Mouse (Mus musculus): ENCODE measurements at regions not wholly inside any gene's neighbourhood (a gene's known extent, or its start where the extent isn't known, plus 50 kb on each side); places are given as distances from the start of the nearest gene placed in this dataset.
"Not testable (repeated sequence)": the region's sequence is repeated elsewhere in the genome, so short reads cannot be mapped to it uniquely, and the experiment has no call there.

GRCm38 (mm10) chr8:26750120-26750519, 227.0 kb upstream of the Zfp703 start:
- DNase-seq (ENCODE audit: low spot score), result no peak

DNA sequence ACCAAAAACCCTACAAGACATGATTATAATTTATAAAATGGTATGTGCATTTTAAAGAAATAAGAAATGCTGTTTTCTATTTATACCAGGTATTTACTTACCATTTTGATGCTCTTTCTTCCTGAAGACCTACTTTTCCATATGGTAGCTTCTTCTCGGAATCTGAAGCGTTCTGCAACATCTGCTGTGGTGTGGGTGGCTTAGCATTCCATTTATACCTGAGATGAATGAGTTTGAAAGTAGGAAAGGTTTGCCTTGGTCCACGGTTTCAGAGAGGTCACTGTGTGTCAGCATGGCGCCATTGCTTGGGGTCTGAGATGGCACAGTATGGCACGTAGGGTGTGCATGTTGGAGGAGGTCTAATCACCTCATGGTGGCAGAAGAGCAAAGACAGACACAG, 225.5 kb upstream of the Zfp703 start:
- DNase-seq (ENCODE audit: low spot score), result no peak

DNA sequence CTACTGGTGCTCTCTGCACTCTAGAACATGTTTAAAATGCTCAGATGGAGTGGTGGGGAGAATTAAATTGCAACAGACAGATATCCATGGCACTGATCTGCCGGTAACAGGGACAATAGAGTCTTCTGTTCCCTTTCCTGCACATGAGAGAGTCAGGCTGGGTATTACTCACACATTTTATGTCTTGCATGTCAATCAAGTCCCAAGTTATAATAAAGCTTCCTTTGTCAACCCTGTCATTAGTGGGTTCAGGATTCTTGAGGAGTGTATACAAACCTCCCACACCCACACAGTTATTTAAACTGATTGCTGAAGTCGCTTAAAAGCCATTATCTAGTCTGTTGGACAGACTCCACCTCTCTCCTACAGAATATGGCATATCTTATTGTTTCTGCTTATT, 220.7 kb upstream of the Zfp703 start:
- DNase-seq (ENCODE audit: low spot score), result no peak

DNA sequence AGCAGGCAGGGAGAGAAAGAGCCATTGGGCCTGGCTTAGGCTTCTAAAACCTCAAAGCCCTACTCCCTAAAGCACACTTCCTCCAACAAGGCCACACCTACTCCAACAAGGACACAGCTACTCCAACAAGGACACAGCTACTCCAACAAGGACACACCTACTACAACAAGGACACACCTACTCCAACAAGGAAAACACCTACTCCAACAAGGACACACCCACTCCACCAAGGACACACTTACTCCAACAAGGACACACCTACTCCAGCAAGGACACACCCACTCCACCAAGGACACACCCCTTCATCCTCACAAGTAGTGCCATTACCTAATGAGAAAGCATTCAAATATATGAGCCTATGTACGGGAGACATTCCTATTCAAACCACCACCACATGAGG, 216.4 kb upstream of the Zfp703 start:
- DNase-seq (ENCODE audit: low spot score), result no peak

DNA sequence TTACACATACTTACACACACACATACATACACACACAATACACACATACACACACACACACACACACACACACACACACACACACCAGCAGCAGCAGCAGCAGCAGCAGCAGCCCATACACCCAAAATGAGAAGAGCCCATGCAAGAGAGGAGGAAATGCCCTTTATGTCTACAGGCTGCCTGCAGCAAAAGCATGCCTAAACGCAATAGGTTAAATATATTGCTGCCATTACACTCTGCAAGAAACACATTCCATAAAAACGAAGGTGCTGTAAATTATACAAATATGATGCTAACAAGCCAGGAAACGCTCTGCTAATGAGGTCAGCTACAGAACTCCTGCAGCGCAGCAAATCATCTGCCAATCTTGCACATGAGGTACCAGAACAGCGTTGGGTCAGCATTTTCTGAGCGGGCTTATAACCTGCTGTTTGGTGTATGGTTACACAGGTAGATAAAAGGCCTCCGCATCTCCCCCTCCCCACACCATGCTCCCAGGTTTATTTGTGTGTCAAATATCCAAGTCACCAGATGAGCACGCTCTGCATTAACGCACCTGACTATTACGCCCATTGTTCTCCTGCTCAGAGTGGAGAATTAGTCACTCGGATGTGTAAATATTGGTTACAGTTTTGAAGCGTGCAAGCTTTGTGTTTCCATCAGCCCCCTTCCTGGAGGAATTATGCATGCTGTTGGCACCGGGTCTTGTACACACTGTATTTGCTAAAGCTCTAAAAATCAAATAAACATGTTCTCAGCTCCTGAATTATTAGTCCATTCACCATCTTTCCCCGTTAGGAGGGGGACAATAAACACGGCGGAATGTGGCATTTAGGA, 214.0 kb upstream of the Zfp703 start:
- DNase-seq (ENCODE audit: low spot score), result no peak

DNA sequence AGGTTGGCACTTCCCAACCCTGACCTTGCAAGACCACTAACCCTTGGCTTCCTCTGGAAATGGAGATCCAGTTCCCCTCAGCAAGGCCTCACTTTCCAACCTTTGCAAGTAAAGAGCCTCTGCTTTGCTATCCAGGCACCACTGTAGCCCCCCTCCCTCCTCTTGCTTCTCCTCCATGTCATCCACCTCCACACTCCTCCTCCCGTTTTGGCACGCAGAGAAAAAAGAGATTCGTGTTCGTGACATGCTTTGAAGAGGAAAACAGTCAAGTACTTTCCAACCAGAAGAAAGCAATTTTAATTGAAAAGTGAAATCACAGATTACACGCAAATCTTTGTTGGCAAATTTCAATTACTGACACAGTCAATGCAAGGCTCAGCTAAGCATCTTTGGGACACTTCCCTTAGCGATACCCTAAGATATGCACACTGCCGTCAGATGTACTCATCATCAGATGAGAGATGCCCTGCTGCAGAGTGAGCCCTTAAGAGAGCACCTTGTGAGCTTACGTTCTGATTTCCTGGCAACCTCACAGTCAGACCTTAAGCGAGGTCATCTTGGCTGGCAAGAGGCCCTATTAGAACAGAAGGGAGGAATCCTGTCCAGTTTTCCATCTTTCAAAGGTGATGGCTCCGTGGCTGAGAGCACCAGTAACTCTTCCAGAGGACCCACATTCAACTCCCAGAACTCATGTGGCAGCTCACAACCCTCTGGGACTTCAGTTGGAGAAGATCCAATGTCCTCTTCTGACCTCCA, 208.5 kb upstream of the Zfp703 start:
- DNase-seq (ENCODE audit: low spot score), result no peak

- no peak for DNase-seq (ENCODE audit: low spot score)
These were observed 206.7 kb upstream of the Zfp703 start for GRCm38 (mm10) chr8:26770424-26770886.

DNA sequence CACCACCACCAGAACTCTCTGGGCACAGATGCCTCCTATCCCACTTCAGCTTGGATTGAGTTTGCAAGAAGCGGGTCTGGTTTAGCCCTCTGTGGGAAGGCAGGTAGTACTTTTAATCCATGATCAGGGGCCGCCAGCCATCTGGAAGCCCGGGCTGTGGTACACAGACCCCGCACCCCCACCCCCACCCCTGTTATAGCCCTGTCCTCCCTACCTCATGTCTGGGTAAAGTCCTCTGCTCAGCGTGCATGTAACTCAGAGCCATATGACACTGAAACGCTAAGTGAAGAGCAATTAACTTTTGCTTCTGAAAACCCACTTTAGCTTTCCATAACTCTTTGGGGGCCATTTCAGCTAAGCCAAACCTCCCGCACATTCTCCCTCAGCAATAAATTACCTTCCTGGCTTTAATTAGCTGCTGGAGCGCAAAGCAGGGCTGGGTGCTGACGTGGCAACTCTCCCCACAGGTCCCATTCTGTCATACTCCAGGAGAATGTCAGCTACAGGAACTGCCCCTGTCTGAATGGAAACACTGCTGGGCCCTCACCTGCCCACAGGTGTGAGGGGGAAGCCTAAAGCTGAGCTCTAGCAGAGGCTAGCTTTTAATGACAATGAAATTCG, 198.1 kb upstream of the Zfp703 start:
- no peak for DNase-seq (ENCODE audit: low spot score)

- DNase-seq (ENCODE audit: low spot score), result no peak
These were observed 196.6 kb upstream of the Zfp703 start for GRCm38 (mm10) chr8:26780515-26780914.

GRCm38 (mm10) chr8:26782936-26783335, 194.2 kb upstream of the Zfp703 start:
- not testable (repeated sequence) for DNase-seq (ENCODE audit: low spot score)

GRCm38 (mm10) chr8:26784381-26784780, 192.7 kb upstream of the Zfp703 start:
- DNase-seq (ENCODE audit: low spot score), result no peak

- no peak for DNase-seq (ENCODE audit: low spot score)
These were observed 185.3 kb upstream of the Zfp703 start for GRCm38 (mm10) chr8:26791795-26792194.

DNA sequence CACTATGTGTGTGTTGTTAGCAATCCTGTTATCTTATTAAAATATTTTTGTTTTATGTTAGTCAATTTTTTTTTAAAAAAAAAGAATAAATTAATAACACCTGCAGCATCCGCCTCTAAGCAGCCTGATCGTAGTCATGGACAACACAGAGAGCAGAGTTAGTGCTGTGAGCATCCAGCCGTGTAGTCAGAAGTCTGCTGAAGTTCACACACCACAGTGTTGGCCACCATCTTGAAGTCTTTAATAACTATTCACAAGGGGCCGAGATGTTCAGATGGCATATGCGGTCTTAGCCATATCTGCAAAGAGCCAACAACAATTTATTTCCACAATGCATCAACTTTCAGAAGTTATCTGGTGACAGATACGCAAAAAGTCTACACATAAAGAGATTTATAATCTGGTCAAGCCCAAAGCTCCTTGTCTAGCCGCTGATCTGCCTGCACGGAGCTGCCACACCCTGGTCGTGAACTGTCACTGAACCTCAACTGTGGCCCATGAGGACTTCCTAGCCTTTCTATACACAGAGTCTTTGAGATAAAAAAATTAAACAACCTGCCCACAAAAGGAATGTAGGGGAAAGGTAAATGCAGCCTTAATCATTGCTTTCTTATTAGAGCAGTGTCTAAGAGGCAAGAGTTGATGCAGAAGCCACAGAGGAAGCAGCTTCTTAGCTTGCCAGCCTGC, 183.4 kb upstream of the Zfp703 start:
- DNase-seq (ENCODE audit: low spot score), result no peak

DNA sequence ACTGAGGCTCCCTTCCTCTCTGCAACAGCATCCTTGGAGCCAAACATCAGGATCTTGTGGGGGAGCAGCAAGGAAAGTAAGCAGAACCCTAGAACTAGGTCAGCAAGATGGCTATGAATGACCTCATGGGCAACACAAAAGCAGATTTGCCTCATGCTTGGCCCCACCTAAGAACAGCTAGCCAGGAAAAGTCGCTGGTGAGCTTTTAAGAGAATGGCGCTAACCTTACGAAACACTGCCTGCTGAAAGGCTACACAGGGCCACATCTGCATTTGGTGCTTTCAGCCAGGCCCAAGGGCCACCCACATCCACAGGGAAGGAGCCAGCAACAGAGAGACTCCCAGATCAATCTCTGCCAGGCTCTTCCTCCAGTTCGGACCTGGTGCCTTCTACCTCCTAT, 182.7 kb upstream of the Zfp703 start:
- DNase-seq (ENCODE audit: low spot score), result no peak

DNA sequence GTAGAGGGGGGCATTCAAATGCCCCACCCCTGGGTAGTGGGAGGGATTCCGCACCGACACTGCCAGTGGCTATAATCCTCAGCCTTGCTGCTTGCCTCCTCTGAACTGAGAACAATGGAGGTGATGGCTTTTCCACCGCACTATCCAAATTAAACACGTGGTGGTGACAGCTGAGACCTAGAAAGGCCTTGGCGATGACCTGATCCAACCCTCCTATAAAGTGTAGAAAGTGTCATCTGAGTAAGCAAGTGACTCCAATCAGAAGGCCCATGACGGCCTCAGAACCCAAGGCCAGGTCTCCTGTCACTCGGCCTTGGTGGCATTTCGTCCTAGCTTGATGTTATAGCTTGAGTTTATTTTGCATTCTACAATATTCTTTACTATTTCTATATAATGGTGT, 181.5 kb upstream of the Zfp703 start:
- no peak for DNase-seq (ENCODE audit: low spot score)

- DNase-seq (ENCODE audit: low spot score), result no peak
These were observed 177.3 kb upstream of the Zfp703 start for GRCm38 (mm10) chr8:26799814-26800213.

- no peak for DNase-seq (ENCODE audit: low spot score)
These were observed 173.0 kb upstream of the Zfp703 start for GRCm38 (mm10) chr8:26804089-26804488.

GRCm38 (mm10) chr8:26804901-26805341, 172.2 kb upstream of the Zfp703 start:
- no peak for DNase-seq (ENCODE audit: low spot score)

- DNase-seq (ENCODE audit: low spot score), result no peak
These were observed 171.7 kb upstream of the Zfp703 start for GRCm38 (mm10) chr8:26805371-26805821.

- DNase-seq (ENCODE audit: low spot score), result no peak
These were observed 168.9 kb upstream of the Zfp703 start for GRCm38 (mm10) chr8:26808111-26808651.

GRCm38 (mm10) chr8:26808771-26809170, 168.4 kb upstream of the Zfp703 start:
- no peak for DNase-seq (ENCODE audit: low spot score)

DNA sequence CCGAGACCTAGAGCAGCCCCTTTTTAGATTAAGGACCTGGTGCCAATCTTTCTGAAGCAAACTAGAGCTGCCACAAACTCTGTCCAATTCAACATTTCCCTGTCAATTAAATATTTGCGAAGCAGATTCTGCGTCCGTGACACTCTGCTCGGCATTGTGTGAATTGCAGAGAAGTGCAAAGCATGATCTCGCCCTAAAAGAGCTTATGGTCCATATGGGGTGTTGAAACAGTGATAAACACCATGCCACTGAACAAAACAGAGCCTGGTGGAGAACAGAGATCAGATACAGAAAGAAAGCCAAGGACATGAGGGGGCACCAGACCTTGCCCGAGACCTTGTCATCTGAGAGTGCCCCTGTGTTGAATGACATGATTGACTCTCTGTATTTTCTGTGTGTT, 167.2 kb upstream of the Zfp703 start:
- no peak for DNase-seq (ENCODE audit: low spot score)
